Mouse (Mus musculus) embryonic facial prominence, embryonic 14.5 days (tissue): ENCODE data around the gene Ift80. TPM values are rescaled to one million over a fixed set of nuclear protein-coding genes. Genes with fewer than 3 reads are reported as not detected.
A peak's percentile ranks its signal among the peaks of the same experiment; 100 is the strongest.

ENCODE experiments used
- ATAC-seq: fragments of 200-750 bp; cut with Nextera tagmentation; 2 replicates; pipeline ENCODE4 v1.8.0; 2017; ENCODE audit warnings: low read depth, moderate number of reproducible peaks, moderate TSS enrichment
- DNase-seq: peaks from one replicate; pipeline ENCODE4 v3.0.0-alpha.2; 2015; ENCODE audit warnings: low spot score
- H3K27ac ChIP-seq: fragments of 300-500 bp; sonication (generic); replicated peaks from 2 replicates; pipeline ENCODE4 v1.5.1; 2014; ENCODE audit warnings: low read depth, mild to moderate bottlenecking, low read length, moderate library complexity
- H3K27me3 ChIP-seq: fragments of 300-500 bp; sonication (generic); replicated peaks from 2 replicates; pipeline ENCODE4 v1.6.1; 2014; ENCODE audit warnings: low read length; ENCODE audit not compliant: control insufficient read depth, insufficient read depth
- H3K36me3 ChIP-seq: fragments of 300-500 bp; sonication (generic); 2 replicates; pipeline ENCODE4 v1.6.1; 2014; ENCODE audit warnings: low read length, mixed read lengths; ENCODE audit not compliant: control insufficient read depth, insufficient read depth
- H3K4me1 ChIP-seq: fragments of 300-500 bp; sonication (generic); 2 replicates; pipeline ENCODE4 v1.6.1; 2014; ENCODE audit warnings: antibody characterized with exemption, low read length; ENCODE audit not compliant: control insufficient read depth, insufficient read depth
- H3K4me2 ChIP-seq: fragments of 300-500 bp; sonication (generic); 2 replicates; pipeline ENCODE4 v1.6.1; 2014; ENCODE audit warnings: low read depth, mild to moderate bottlenecking, low read length, moderate library complexity, mixed read lengths
- H3K4me3 ChIP-seq: fragments of 300-500 bp; sonication (generic); 2 replicates; pipeline ENCODE4 v1.5.1; 2014; ENCODE audit warnings: low read depth, mild to moderate bottlenecking, low read length
- H3K9ac ChIP-seq: fragments of 300-500 bp; sonication (generic); 2 replicates; pipeline ENCODE4 v1.6.1; 2014; ENCODE audit warnings: low read depth, mild to moderate bottlenecking, low read length, moderate library complexity, mixed read lengths
- H3K9me3 ChIP-seq: fragments of 300-500 bp; sonication (generic); 2 replicates; pipeline ENCODE4 v1.6.1; 2016; ENCODE audit warnings: low read length; ENCODE audit not compliant: control insufficient read depth
- WGBS: fragments of 180-500 bp; shearing (Covaris S2); extraction: QIAGEN DNeasy Blood & Tissue Kit; methylation state at CpG from one replicate; pipeline ENCODE4 v1.1.7; 2014; 5-methylcytosine and 5-hydroxymethylcytosine counted together
- polyA plus RNA-seq: library from polyadenylated mRNA; unstranded; fragments of >200 nt; fragmentation: Nextera tagmentation; extraction: Ambion mirVana; gene quantifications from 2 replicates; pipeline ENCODE4 v1.2.1, GENCODE M21; 2014

Ift80 gene
- polyA plus RNA-seq, result 17.5 and 18.3 TPM in 2 replicates

GRCm38 (mm10) chr3:69004437-69005337, at the start of gene Ift80, which contains the start of gene Smc4:
Ift80 (minus strand) TSS chr3:69004570.
Smc4 (plus strand) TSS chr3:69004738.
- ATAC-seq, result peak; percentile 95
- peak within 1 kb of the TSS; percentile 87 for H3K4me2 ChIP-seq
- no peaks in the 10 kb centered on the region for H3K9me3 ChIP-seq
- peaks cover 15% of the 10 kb centered on the region for H3K4me1 ChIP-seq
- no peaks in the 10 kb centered on the region; the same call in 1 of the 2 replicates for H3K36me3 ChIP-seq
- no peaks in the 10 kb centered on the region for H3K27me3 ChIP-seq
- 1% methylated on average over 57 of the region's 76 CpGs for WGBS
- H3K9ac ChIP-seq, result peak within 1 kb of the TSS; percentile 82
- H3K4me3 ChIP-seq, result peak within 1 kb of the TSS; percentile 83
- H3K27ac ChIP-seq, result peak within 1 kb of the TSS; percentile 89
- DNase-seq, result peak; percentile 99

DNA sequence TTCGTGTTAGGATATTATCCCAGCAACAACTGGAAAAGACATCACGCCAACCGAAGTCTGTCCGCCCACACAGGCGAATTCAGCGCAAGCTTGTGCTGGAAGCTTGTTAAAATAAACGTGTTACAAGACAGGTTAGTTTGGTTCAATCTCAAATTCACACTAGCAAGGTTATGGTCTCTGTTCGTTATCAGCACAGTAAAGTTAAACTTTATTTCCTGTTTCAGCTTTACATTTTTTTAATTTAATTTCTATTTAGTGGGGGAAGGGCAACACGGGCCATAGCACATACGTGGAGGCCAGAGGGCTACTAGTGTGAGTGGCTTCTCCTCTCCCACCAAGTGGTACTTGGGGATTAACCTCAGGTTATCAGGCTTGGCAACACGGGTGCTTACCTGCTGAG, 47.5 kb upstream of the Ift80 start:
- no peaks in the 10 kb centered on the region for H3K9me3 ChIP-seq
- H3K36me3 ChIP-seq, result no peaks in the 10 kb centered on the region
- H3K27ac ChIP-seq, result no peak overlapping the region
- no peak for ATAC-seq
- H3K4me2 ChIP-seq, result no peak overlapping the region
- no peaks in the 10 kb centered on the region for H3K27me3 ChIP-seq
- 90% methylated on average over 11 of the region's 11 CpGs for WGBS
- H3K4me1 ChIP-seq, result no peaks in the 10 kb centered on the region
- H3K4me3 ChIP-seq, result no peak overlapping the region
- H3K9ac ChIP-seq, result no peak overlapping the region
- no peak for DNase-seq

DNA sequence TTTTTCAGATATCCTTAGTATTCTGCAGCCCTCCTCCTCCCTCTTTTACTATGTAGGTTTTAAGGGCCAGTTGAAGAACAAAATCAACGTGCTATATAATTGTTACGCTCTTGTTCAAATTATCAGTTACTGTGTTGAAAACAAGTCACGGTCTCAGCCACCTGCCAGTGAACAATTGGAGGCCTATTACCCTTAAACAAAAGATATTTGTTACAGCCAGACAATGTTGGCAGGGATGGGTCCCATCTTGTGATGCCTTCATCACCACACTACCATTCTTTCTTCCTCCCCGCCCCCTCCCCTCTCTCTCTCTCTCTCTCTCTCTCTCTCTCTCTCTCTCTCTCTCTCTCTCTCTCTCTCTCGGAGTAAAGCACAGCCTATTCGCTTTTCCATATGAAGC, 44.6 kb upstream of the Ift80 start:
- Histone ChIP-seq H3K27me3 (no peaks in the 10 kb centered on the region), H3K4me2 (no peak overlapping the region), H3K9me3 (no peaks in the 10 kb centered on the region), H3K9ac (no peak overlapping the region), H3K4me3 (no peak overlapping the region), H3K4me1 (peaks cover 8% of the 10 kb centered on the region; the same call in 1 of the 2 replicates), H3K36me3 (no peaks in the 10 kb centered on the region), H3K27ac (no peak overlapping the region)
- WGBS, result 70% methylated on average over 6 of the region's 6 CpGs
- DNase-seq, result no peak
- no peak for ATAC-seq

GRCm38 (mm10) chr3:69047684-69048083, 43.3 kb upstream of the Ift80 start:
- peaks cover 8% of the 10 kb centered on the region; the same call in 1 of the 2 replicates for H3K4me1 ChIP-seq
- no peaks in the 10 kb centered on the region for H3K36me3 ChIP-seq
- no peaks in the 10 kb centered on the region for H3K27me3 ChIP-seq
- no peak overlapping the region for H3K4me3 ChIP-seq
- WGBS, result 77% methylated on average over 4 of the region's 4 CpGs
- DNase-seq (no peak), ATAC-seq (no peak)
- H3K9ac ChIP-seq, result no peak overlapping the region; the same call in 1 of the 2 replicates
- no peak overlapping the region for H3K4me2 ChIP-seq
- H3K27ac ChIP-seq, result no peak overlapping the region
- no peaks in the 10 kb centered on the region for H3K9me3 ChIP-seq

DNA sequence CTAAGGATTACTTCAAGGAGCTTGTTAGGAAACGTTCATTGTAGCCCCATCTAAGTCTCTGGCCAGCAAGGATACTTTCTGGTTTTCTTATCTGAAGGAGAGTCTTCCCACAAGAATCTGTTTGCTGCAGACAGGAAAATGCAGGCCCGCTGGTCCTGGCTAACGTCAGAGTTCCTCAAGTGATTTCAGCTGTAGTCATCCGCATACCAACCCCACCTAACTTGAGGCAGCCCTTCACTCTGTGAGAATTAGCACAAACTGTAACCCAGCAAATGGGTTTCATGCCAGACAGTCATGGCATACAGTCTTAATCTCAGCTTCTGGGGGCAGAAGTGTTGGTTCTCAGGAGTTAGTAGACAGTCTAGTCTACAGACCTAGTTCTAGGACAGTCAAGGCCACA, 42.1 kb upstream of the Ift80 start:
- Histone ChIP-seq H3K4me2 (no peak overlapping the region), H3K4me1 (peaks cover 11% of the 10 kb centered on the region; the same call in 1 of the 2 replicates), H3K9ac (no peak overlapping the region), H3K36me3 (0 out of 2 replicates have a peak, but pooled peaks cover 4% of the 10 kb centered on the region), H3K9me3 (no peaks in the 10 kb centered on the region), H3K4me3 (no peak overlapping the region), H3K27me3 (no peaks in the 10 kb centered on the region), H3K27ac (no peak overlapping the region)
- no peak for ATAC-seq
- 68% methylated on average over 4 of the region's 4 CpGs for WGBS
- DNase-seq, result no peak

GRCm38 (mm10) chr3:69045750-69046149, 41.4 kb upstream of the Ift80 start:
- no peak for ATAC-seq

GRCm38 (mm10) chr3:69045400-69045703, 41.0 kb upstream of the Ift80 start:
- WGBS, result 3% methylated on average over 9 of the region's 9 CpGs
- ATAC-seq, result no peak
- Histone ChIP-seq H3K27me3 (no peaks in the 10 kb centered on the region), H3K4me3 (peak overlapping the region; percentile 87), H3K27ac (peak overlapping the region; percentile 79), H3K9ac (peak overlapping the region; percentile 91), H3K36me3 (peaks cover 10% of the 10 kb centered on the region; the same call in 1 of the 2 replicates), H3K4me1 (peaks cover 11% of the 10 kb centered on the region; the same call in 1 of the 2 replicates), H3K9me3 (no peaks in the 10 kb centered on the region), H3K4me2 (peak overlapping the region; percentile 75)
- DNase-seq, result peak; percentile 28

More at GRCm38 (mm10) chr3:69045750-69046149, 41.4 kb upstream of the Ift80 start:
- Histone ChIP-seq H3K4me1 (peaks cover 11% of the 10 kb centered on the region; the same call in 1 of the 2 replicates), H3K36me3 (peaks cover 7% of the 10 kb centered on the region; the same call in 1 of the 2 replicates), H3K9ac (peak overlapping the region; percentile 52), H3K9me3 (no peaks in the 10 kb centered on the region), H3K4me2 (peak overlapping the region; percentile 75), H3K4me3 (peak overlapping the region; percentile 87), H3K27ac (peak overlapping the region; percentile 79; the same call in 1 of the 2 replicates), H3K27me3 (no peaks in the 10 kb centered on the region)
- peak; percentile 29 for DNase-seq
- 21% methylated on average over 13 of the region's 13 CpGs for WGBS

DNA sequence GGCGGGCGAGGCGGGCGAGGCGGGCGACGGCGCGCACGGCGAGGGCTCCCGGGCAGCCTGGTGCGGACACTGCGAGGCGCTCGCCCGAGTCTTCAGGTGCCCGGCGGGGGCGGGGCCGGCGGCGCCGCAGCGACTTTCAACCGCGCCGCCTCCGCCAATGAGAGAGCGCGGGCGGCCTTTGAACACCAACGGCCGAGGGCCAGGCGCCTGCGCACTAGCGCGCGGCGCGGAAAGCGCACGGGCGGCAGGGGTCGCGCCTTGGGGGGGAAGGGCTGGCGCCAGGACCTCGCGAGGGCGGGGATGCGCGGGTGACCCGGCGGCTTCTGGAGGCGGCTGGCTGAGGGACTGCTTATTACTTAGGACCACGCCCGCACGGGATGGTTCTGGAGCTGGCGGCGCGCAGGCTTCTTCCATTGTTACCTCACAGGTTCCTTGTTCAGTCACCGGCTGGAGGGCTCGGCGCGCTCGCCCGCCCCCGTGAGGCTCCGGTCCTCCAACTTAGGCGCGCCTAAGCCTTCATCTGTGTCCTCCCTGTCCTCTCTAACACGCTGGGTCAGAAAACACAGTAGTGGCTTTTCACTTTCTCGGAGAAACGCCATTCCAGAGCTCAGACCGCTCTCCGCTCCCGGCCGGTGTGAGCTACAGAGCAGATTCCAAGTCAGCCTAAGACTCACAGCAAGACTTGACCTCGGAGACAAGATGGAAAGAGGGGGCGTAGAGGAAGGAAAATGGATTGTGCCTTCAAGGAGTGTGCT, 40.5 kb upstream of the Ift80 start, which contains the start of gene Trim59:
Gene Trim59 (minus strand): TSS at position 111 of the 755 bp plus-strand sequence.
- ATAC-seq (peak; percentile 95), DNase-seq (peak; percentile 97)
- Histone ChIP-seq H3K4me2 (peak within 1 kb of the TSS; percentile 75), H3K4me1 (peaks cover 11% of the 10 kb centered on the region; the same call in 1 of the 2 replicates), H3K36me3 (peaks cover 14% of the 10 kb centered on the region), H3K9ac (peak within 1 kb of the TSS; percentile 91), H3K4me3 (peak within 1 kb of the TSS; percentile 87), H3K9me3 (no peaks in the 10 kb centered on the region), H3K27ac (peak within 1 kb of the TSS; percentile 79), H3K27me3 (no peaks in the 10 kb centered on the region)
- WGBS, result under 1% methylated on average over 37 of the region's 80 CpGs
